Mouse (Mus musculus) heart, embryonic 15.5 days (tissue): ENCODE measurements around the gene Skint3. TPM values are rescaled to one million over a fixed set of nuclear protein-coding genes. Genes with fewer than 3 reads are reported as not detected.

Experiments
- polyA plus RNA-seq: library from polyadenylated mRNA; unstranded; fragments of >200 nt; fragmentation: Nextera tagmentation; extraction: Ambion mirVana; gene quantifications from 2 replicates; pipeline ENCODE4 v1.2.1, GENCODE M21; 2015

Skint3 gene
- polyA plus RNA-seq, 1 experiment from 2014 or later, result not detected

Other genes with a start within 250 kb of the Skint3 start
- gene Skint1, start 226.0 kb upstream of the Skint3 start, polyA plus RNA-seq, result 0.13 and 0.98 TPM in 2 replicates
- gene Skint4, start 160.2 kb upstream of the Skint3 start, polyA plus RNA-seq, result 0.16 TPM in 1 of 2 replicates, not detected in the other
- not detected in 2 replicates for gene Skint9, start 201.7 kb downstream of the Skint3 start, polyA plus RNA-seq